Mouse (Mus musculus): ENCODE measurements around the gene Ncor1. TPM values are rescaled to one million over a fixed set of nuclear protein-coding genes. Genes with fewer than 3 reads are reported as not detected.

Gene Ncor1
- polyA plus RNA-seq, 1 experiment from 2014 or later = 224 TPM

Other genes starting within 250 kb of the Ncor1 start
- gene Adora2b, start 209.6 kb downstream of the Ncor1 start, polyA plus RNA-seq (2014; fragmentation: Nextera tagmentation; extraction: Ambion mirVana) = 2.7 and 2.8 TPM in 2 replicates
- 16.6 and 16.9 TPM in 2 replicates for gene Zswim7, start 177.2 kb downstream of the Ncor1 start, polyA plus RNA-seq (2014; fragmentation: Nextera tagmentation; extraction: Ambion mirVana)
- 17.7 and 21.1 TPM in 2 replicates for gene Ttc19, start 177.1 kb downstream of the Ncor1 start, polyA plus RNA-seq (2014; fragmentation: Nextera tagmentation; extraction: Ambion mirVana)
- gene Pigl, start 81 bp downstream of the Ncor1 start, polyA plus RNA-seq (2014; fragmentation: Nextera tagmentation; extraction: Ambion mirVana) = 13.8 and 16.5 TPM in 2 replicates
- gene Cenpv, start 80.7 kb upstream of the Ncor1 start, polyA plus RNA-seq (2014; fragmentation: Nextera tagmentation; extraction: Ambion mirVana) = 61.5 and 79.6 TPM in 2 replicates
- 3,283 and 3,484 TPM in 2 replicates for gene Ubb, start 92.6 kb upstream of the Ncor1 start, polyA plus RNA-seq (2014; fragmentation: Nextera tagmentation; extraction: Ambion mirVana)
- 3.0 and 3.1 TPM in 2 replicates for gene Trpv2, start 115.9 kb upstream of the Ncor1 start, polyA plus RNA-seq (2014; fragmentation: Nextera tagmentation; extraction: Ambion mirVana)
- gene Lrrc75a, start 190.0 kb upstream of the Ncor1 start, polyA plus RNA-seq (2014; fragmentation: Nextera tagmentation; extraction: Ambion mirVana) = 14.3 and 20.7 TPM in 2 replicates
- 37.8 and 41.1 TPM in 2 replicates for gene Mmgt2, start 190.1 kb upstream of the Ncor1 start, polyA plus RNA-seq (2014; fragmentation: Nextera tagmentation; extraction: Ambion mirVana)